Mouse (Mus musculus) left cerebral cortex, adult 8-10 months (tissue): ENCODE data around the gene Prpf3. TPM values are rescaled to one million over a fixed set of nuclear protein-coding genes. Genes with fewer than 3 reads are reported as not detected.
"Not testable (repeated sequence)": the region's sequence is repeated elsewhere in the genome, so short reads cannot be mapped to it uniquely, and the experiment has no call there.

Source experiments
- DNase-seq, 2 experiments: peaks; one replicate each; pipeline ENCODE4 v3.0.0; 2022; ENCODE audit warnings: low spot score in 2 of 2
- total RNA-seq, 4 experiments: library from RNA; stranded (reverse); gene quantifications; 2 replicates each; pipeline ENCODE4 v1.2.4; 2022

Gene Prpf3
- total RNA-seq, 4 experiments from 2014 or later = 25.2 to 36.6 (median 36.3) TPM

DNA sequence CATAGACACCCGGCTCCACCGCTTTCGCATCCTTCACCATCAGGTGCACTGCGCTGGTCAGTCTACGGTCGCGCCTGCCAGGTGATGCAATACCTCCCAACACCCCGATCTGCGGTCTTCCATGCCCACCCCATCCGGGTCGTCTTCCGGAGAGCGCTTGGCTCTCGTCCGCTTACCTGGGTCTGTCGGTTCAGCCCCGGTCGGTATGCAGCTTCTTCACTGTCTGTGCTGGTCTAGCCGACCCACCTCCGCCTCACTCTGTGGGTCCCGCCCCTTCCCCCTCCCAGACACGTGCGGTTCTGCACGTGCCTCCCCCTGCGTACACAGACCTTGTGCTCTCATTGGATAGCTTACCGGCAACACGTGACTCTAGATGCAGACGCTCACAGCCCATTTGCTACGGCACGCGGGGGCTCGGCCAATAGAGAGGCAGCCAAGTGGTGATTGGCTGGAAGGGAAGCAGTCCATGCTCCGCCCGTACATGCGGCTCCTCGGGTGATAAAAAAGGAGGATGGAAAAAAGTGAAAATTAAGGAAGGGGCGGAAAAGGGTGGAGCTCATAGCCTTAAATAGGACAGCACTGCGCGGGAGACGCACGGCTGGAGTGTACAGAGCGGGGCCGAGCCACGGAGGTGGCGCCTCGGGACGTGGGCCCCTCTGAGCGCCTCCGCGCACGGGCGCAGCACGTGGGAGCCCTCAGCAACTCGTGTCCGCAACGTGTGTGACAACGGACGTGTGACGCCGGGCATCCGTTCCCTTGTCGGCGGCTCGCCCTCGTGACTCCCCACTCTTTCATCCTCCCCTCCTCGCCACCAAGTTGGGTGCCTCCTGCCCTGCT, 26.5 kb upstream of the Prpf3 start, which contains the start of gene Ciart:
Ciart (minus strand) TSS at position 273 of the 837 bp plus-strand sequence.
- peak; percentile 85 to 99 for DNase-seq

DNA sequence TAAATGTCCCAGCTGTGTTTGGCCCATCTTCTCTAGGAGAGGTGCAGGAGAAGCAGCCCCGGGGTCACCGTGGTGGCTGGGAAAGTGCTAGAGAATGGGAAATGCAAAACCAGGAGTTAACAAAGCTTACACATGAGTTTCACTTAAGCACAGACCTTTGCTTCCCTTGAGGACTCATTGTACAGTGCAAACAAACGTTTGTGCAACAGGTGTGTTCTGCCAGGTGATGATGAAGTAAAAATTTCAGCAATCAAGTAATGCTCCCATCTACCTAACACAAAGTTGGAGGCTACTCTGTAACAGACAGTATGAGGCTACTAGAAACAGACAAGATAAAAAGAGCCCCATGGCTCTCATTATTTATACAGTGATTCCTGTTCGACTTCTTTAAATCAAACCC, 23.4 kb upstream of the Prpf3 start:
- no peak for DNase-seq

DNA sequence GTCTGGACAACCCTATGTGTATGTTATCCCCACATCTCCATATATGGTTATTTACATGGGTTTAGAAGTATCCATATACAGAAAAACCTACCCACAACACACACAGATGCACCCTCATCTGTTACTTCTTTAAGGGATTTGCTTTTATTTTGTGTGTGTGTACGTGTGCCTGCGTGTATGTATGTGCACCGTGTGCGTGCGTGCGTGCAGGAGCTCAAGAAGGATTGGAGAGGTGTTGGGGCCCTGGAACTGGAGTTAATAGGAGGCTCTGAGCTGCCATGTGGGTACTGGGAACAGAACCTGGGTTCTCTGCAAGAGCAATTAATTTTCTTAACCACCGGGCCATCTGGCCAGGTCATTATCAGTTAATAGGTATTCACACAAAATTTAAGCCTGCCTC, 16.4 kb upstream of the Prpf3 start:
- no peak for DNase-seq

DNA sequence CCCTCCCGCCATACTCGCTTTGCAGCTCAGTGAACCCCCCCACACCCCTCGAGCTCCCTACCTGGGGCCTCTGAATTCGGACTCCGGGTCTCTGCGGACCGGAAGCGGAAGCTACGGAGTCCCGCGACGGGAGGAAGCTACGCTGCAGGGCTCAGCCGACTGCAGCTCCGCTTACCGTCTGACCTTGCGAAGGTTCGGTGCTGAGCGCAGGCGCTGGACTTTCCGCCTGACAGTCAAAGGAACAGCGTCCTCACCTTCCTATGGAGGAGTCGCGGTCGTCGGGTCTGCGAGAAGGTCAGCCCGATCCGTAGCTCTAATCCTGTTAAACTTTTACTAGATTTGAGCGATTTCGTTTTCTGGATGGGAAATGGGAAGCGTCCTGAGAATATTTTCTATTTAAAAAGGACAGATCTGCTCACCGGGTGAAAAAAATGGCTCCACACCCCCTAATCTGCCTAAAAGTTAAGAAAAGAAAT, 15.7 kb upstream of the Prpf3 start, which contains the start of gene Mrps21:
Mrps21 (minus strand) TSS at position 128 of the 476 bp plus-strand sequence.
- peak; percentile 74 to 85 for DNase-seq

DNA sequence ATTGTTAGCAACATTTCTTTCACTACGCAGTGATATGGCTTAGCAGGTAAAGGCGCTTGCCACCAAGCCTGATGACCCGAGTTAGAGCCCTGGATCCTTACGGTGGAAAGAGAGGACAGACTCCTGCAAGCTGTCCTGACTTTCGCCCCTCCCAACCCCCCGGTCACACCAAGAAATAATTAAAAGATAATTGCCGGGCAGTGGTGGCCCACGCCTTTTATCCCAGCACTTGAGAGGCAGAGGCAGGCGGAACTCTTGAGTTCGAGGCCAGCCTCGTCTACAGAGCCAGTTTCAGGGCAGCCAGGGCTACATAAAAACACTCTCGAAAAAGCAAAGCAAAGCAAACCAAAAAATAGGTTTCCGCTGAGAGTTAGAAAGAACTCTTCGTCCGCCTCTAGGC, 15.3 kb upstream of the Prpf3 start:
- DNase-seq = no peak

DNA sequence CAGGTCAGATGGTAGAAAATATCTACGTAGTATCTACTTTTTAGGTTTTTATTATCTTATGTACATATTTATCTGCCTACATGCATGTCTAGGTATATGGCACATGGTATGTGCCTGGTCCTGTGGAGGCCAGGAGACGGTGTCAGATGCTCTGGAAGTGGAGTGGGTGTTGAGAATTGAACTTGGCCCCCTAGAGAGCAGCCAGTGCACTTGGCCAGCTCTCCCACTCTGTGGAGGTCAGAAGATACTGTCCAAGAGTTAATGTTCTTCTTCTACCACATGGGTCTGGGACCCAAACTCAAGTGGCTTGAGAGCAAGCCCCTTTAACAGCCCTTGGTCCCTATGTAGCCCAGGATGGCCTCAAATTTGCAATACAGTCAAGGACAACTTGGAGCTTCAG, 11.7 kb upstream of the Prpf3 start:
- no peak for DNase-seq

DNA sequence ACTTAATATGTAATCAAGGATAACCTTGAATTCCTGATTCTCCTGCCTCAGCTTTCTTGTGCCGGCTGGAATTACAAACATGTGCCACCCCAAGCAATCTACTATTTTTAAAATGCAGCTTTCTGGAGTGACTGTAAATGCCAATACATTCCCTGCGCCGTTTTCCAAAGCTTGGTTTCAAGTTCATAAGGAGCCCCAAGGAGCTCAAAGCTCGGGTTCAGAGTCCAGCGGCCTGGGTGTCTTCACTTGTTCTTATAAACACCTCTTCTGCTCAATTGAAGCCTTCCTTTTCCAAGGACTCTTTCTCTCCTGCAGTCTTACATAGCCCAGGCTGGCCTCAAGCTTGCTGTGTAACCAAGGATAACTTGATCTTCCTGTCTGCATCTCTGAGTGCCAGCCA, 10.4 kb upstream of the Prpf3 start:
- no peak for DNase-seq

DNA sequence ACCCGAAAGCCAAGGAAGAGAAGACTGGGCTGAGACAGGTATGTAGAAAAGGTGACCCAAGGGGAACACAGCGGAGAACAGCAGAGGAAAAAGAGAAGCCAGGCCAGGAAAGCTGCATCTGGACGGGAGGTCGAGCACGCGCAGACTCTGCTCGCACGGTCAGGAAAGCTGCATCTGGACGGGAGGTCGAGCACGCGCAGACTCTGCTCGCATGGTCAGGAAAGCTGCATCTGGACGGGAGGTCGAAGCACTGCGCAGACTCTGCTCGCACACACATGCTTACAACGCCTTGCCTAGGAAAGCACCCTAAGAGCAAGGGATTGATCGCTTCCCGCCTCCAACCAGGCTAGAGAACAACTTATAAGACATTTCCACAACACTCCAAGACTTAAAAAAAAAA, 9.9 kb upstream of the Prpf3 start:
- DNase-seq = no peak

DNA sequence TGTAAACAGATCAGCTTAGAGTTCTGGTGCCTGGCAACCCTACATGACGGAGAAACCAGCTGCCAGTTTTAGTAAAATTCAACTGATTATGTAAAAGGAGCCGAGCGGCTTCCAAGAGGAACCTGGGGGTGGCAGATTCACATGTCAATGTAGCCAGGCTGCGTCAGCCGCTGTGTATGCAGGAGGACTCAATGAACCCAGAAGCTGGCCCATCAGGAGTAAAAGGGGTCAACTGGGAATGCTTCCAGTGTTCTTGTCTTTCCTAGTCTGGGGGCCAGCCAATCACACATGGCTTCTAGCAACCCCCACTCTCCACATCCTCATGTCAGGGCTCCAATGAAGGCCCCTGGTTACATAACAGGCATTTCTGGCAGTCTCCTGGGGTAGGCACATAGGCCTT, 9.4 kb upstream of the Prpf3 start:
- peak; percentile 47 to 84 for DNase-seq

DNA sequence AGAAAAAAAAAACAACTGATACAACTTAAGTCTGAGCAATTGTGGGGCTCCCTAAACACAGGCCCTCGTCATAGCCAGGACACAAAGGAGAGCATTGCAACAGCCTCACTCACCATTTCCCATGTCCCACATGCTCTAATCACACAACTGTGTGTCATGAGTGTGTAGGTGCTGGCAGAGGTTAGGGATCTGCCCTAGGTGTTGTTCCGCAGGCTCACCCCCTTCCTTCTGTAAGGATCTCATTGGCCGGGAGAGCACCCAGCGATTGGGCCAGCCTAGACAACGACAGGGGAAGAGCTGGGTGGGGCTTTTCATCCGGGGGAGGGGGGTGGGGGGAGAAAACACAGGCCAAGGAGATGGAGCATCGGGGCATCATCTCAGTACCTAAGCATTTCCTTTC, 7.9 kb upstream of the Prpf3 start:
- DNase-seq = no peak

DNA sequence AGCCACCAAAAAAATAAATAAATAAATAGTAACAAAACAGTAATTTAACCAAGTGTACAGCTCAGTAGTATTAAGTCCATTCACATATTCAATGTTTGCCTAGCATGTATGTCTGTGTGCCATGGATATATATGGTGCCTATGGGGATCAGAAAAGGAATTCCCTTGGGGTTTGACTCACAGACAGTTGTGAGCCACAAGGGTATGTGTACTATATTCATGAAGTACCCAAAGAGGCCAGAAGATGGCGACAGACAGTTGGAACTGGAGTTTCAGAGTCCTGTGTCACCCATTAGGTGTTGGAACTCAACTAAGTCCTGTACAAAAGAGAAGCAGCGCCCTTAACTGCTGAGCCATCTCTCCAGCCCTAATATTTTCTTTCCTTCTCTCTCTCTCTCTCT, 6.1 kb upstream of the Prpf3 start:
- DNase-seq = no peak

DNA sequence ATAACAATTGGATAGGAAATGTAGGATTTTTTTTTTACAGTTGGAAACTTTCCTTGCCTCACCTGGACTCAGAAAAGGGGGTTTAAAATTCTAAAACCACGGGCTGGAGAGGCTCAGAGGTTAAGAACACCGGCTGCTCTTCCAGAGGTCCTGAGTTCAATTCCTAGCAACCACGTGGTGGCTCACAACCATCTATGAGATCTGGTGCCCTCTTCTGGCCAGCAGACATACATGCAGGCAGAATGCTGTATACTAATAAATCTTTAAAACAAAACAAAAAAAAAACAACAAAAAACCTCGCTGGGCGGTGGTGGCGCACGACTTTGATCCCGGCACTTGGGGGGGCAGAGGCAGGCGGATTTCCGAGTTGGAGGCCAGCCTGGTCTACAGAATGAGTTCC, 5.5 kb upstream of the Prpf3 start:
- no peak for DNase-seq

DNA sequence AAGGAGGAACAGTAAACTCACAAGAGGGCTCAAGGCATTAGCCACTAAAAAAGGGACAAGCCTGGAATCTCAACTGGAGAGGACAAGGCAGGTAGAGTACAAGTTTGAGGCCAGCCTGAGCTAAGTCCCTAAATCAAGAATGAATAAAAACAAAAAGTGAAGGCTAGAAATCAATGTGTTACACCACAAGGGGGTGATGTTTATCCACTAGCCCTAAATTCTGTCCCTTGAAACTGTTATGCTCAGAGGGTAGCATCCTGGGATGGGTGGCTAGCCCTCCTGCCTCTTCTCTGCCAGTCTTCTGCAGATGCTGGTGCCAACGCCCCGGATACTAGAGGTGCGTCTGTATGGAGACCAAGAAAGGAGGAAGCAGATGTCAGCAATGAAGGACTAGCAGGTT, 4.6 kb upstream of the Prpf3 start:
- no peak for DNase-seq

DNA sequence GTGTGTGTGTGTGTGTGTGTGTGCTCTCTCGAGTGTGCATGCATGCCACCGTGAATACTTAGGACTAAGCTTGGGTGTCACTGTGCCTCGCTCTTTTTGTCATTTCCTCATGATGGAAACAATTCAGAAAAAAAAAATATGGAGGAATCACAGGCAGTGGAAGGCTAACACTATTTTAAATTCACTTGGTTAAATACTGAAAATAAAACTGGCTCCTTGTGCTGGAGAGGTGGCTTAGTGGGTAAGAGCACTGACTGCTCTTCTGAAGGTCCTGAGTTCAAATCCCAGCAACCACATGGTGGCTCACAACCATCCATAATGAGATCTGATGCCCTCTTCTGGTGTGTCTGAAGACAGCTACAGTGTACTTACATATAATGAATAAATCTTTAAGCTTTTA, 2.6 kb upstream of the Prpf3 start:
- not testable (repeated sequence) for DNase-seq

DNA sequence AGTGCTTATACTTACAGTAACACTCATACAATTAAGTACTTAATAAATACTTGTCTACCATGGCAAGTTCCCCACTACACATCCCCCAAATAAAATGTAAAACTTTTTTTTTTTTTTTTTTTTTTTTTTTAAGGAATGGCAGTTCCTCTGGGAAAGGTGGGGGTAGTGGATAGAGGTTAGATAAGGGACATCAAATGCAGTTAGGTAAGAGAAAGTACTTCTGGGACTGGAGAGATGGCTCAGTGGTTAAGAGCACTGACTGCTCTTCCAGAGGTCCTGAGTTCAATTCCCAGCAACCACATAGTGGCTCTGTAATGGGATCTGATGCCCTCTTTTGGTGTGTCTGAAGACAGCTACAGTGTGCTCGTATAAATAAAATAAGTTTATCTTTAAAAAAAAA, 1.4 kb upstream of the Prpf3 start:
- DNase-seq = not testable (repeated sequence)

DNA sequence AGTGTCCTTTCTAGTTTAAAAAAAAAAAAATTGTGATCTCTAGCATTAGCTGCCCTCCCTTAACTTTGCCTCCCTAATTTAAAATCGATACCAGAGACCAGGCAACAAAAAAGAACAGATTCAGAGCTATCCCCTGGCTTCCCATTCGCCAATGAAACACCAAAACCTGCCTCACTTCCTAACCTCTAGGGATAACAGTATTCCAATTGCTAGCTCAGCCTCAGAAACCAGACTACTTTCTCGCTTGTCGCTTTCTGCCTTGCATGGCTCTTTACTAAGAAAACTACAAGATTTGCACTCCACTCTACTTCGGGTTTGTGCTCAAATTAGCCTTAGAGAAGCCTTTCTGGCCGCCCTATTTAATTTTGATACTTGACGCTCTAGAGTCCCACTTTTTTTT, 430 bp upstream of the Prpf3 start:
- DNase-seq = no peak

DNA sequence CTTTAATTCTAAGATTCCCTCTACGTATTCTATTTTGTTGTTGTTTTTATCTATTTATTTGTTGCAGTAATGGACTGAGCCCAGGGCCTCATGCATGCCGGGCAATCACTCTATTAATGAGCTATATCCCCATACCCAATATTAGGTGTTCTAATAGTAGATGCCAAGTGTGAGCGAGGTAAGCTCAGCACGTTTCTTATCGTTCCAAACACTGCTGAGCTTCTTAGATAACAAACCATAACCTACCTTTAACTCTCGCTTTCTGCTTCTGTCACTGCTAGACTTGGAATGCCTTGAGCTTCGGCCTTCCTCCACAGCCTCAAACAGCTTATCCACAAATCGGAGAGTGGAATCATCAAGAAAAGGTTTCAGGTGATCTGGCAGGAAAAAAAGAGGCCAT, 4.4 kb downstream of the Prpf3 start:
- no peak for DNase-seq

DNA sequence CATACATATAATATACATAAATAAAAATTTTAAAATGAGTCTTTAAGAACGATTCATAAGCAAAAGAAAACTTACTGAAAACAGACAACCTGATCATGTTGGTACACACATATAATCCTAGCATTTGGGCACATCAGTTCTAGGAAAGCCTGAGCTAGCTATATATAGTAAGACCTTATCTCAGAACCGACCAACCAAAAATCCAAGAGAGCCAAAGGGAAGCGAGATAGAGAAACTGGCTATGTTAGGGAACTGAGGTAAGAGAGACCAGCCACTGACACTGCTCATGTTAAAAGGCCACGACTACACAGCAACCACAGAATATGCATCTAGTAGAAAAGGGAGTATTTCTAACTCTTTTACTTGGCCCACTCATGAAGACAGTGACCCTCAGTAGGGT, 5.1 kb downstream of the Prpf3 start:
- DNase-seq = no peak

DNA sequence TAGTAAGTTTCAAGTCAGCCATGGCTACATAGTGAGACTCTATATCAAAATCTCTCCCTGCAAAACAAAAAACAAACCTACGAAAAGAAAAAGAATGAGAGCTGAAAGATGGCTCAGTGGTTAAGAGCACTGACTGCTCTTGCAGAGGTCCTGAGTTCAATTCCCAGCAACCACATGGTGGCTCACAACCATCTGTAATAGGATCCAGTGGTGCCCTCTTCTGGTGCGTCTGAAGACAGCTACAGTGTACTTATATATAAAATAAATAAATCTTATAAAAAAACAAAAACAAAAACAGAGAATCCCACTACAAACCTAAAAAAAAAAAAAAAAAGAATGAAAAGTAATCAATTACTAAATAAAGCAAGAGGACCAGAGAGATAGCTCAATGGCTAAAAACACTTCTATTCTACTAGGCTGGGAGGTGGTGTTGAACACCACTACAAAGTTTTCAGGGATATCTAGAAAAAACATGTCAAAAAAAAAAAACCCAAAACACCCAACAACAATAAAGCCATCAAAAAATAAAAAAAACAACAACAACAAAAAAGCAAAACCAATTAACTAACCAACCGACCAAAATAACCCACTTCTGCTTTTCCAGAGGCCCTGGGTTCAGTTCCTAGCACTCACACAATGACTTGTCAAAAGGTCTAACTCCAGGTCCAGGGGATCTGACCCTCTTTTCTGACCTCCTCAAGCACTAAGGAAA, 13.0 kb downstream of the Prpf3 start:
- DNase-seq = no peak

DNA sequence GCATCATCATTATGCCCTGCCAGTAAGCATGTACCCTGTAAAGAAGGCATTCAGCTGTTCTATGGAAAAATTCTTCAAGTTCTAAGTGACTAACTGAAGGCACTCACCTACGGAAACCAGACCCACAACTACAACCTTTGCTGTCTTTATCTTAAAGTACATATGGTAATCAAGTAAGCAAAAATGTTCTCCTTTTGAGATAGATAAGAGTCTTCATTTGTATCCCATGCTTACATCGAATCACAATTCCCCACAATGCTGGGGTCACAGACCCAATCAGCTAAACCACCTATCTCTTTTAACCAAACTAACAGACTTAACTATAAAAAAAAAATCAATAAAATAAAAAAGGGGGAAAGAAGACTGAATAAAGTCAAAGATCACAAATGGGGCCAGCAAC, 16.4 kb downstream of the Prpf3 start:
- DNase-seq = no peak

DNA sequence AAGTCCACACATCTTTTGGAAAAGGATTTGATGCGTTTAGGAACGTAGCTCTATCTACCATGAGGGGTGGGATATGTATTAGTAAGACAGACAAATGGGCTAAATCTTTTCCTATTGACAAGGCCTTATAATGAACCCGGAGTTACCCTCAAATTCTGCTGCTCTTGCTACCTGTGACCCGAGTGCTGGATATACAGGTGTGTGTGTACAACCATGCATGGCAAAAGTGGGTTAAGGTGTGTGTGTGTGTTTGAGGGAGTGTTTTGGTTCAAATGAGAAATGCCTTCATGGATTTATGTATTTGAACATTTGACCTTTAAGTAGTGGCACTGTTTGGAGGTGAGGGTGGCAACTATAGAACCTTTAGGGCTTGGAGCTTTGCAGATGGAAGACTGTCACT, 26.6 kb downstream of the Prpf3 start:
- DNase-seq = no peak

DNA sequence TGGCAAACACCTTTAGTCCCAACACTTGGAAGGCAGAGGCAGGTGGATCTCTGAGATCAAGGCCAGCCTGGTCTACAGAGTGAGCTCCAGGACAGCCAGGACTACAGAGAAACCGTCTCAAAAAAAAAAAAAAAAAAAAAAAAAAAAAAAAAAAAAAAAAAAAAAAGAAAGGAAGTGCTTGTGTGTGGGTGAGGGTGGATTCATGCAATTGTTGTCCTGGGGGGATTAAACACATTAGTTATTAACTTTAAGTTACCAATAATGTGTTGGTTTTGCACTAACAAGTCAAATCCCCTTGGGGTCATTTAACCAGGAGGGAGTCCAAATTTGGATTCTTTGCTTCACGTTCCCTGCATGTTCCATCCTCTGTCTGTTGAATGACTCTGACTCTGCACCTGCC, 29.4 kb downstream of the Prpf3 start:
- DNase-seq = no peak
